Mouse (Mus musculus): Measurements from ENCODE around the gene Minar1. TPM values are rescaled to one million over a fixed set of nuclear protein-coding genes. Genes with fewer than 3 reads are reported as not detected.
A peak's percentile ranks its signal among the peaks of the same experiment; 100 is the strongest.

The Minar1 gene
- 0.06 and 0.19 TPM in 2 replicates for polyA plus RNA-seq (2016; fragmentation: Nextera tagmentation; extraction: Ambion mirVana)

DNA sequence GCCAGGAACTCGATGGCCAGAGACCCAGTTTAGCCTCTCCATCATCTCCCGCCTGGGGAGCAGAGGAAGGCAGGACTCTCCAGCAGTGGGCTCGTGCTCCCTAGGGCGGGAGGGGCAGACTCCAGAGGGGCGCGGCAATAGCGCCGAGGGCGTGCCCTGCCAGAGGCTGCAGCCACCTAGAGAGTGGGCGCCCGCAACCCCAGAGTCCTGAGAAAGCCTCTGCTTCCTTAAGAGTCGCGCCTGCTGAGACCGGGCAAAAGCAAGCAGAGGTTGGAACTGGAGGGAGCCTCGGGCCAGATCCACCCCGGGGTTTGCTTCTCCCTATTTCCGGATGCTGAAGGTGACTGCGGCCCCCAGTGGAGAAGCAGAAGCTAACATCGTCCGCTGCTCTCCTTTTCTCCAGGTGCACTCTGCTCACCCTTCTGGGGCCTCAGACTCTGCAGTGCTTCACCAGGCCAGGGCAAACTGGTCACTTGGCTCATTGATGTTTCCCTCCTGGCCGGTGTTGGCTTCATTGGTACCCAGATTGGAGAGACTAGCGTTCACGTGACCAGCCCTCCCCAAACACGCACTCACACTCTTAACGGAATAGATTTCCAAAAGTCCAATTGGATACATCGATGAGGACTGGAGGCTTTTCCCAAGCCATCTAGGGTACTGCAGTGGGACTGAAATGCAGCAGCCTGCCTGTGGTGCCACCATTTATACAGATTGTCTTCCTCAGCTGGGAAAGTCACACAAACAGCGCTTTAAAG is at the start of gene Minar1:
Gene Minar1 (minus strand): TSS at position 120 of the 755 bp plus-strand sequence.
- H3K27me3 ChIP-seq: peaks cover 47% of the 10 kb centered on the region
- 0% methylated on average over 27 of the region's 27 CpGs for WGBS
- H3K4me2 ChIP-seq (replicated peaks): peak within 1 kb of the TSS; percentile 94
- H3K9ac ChIP-seq: peak within 1 kb of the TSS; percentile 47
- H3K4me3 ChIP-seq: peak within 1 kb of the TSS; percentile 45
- peaks cover 5% of the 10 kb centered on the region; the same call in 1 of the 2 replicates for H3K4me1 ChIP-seq
- H3K36me3 ChIP-seq: no peaks in the 10 kb centered on the region
- H3K9me3 ChIP-seq: no peaks in the 10 kb centered on the region
- H3K27ac ChIP-seq: no peak within 1 kb of the TSS
- ATAC-seq (ENCODE audit: insufficient number of reproducible peaks, insufficient read depth, low FRiP score, low TSS enrichment): peak; percentile 66

DNA sequence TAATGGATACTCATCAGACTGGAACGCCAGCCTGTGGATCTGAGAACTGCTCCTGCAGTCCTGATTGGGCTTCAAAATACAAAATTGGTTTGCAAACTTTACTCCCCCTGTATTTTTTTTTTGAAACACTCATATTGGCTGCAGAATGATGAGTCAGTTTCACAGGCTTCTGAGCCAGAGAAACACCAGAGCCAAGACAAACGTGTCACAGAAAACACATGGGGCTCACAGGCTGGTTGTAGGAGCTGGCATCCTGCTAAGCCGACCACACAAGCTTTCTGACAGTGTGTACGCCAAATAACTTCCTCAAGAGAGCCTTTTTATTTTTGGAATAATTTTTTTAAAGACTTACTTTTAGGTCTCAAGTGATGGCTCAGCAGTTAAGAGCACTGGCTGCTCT is 47.0 kb upstream of the Minar1 start:
- H3K9ac ChIP-seq: no peak overlapping the region
- no peak for ATAC-seq (ENCODE audit: insufficient number of reproducible peaks, insufficient read depth, low FRiP score, low TSS enrichment)

DNA sequence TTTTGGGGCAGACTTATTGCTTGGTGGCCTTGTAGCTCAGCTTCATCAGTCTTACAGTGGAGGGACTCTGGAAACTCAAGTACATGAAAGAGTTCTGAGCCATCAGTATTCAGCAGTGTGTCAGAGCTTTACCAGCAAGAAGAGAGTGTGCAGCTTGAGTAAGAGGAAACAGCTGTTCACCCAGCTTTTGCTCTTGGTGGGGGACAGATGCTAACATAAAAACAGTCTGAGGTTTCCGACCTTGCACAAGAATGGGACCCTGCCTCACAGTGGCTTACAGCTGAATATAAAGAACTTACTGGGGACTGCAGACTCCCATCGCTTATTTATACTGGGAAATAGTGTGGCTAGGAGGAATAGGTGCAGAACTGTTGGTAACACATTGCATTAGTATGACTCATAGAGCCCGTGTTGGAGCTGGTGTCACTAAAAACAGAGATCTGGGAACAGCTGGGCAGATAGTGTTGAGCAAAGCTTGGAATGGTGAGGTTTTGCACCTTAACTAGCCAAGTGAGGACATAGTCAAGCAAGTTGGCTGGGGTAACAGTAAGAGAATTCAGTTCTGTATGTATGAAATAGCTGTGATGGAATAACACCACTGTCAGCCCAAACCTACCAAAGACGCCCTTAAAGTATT is 44.5 kb upstream of the Minar1 start:
- 69% methylated on average over 4 of the region's 4 CpGs for WGBS
- no peaks in the 10 kb centered on the region for H3K36me3 ChIP-seq
- ATAC-seq (ENCODE audit: insufficient number of reproducible peaks, insufficient read depth, low FRiP score, low TSS enrichment): no peak

More for the DNA sequence above, 47.0 kb upstream of the Minar1 start:
- Histone ChIP-seq H3K27ac (no peak overlapping the region), H3K9me3 (no peaks in the 10 kb centered on the region), H3K4me3 (no peak overlapping the region), H3K4me1 (no peaks in the 10 kb centered on the region), H3K4me2 (replicated peaks) (no peak overlapping the region), H3K27me3 (no peaks in the 10 kb centered on the region), H3K36me3 (no peaks in the 10 kb centered on the region)
- 80% methylated on average over 4 of the region's 4 CpGs for WGBS

DNA sequence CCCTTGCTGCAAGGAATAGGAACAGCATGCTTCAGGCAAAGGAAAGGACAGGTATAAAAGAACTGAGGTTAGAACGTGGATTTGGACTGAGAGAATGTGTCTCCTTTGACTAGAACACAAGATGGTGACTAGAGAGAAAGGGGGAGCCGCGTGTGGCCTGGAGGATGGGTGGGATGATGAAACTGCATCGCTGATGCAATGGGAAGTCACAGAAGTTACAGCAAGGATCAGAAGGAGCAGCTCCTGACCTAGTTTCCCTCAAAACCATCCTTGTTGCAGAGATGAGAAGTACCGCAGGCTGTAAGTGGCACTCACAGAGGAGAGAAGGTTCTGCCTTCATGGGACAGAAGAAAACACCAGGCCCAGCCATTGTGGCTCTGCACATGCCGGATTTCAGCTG is 28.0 kb upstream of the Minar1 start:
- Histone ChIP-seq H3K27ac (no peak overlapping the region), H3K4me2 (replicated peaks) (no peak overlapping the region), H3K36me3 (no peaks in the 10 kb centered on the region), H3K4me3 (no peak overlapping the region), H3K4me1 (no peaks in the 10 kb centered on the region), H3K9me3 (no peaks in the 10 kb centered on the region), H3K27me3 (no peaks in the 10 kb centered on the region), H3K9ac (no peak overlapping the region)
- 80% methylated on average over 6 of the region's 6 CpGs for WGBS
- ATAC-seq (ENCODE audit: insufficient number of reproducible peaks, insufficient read depth, low FRiP score, low TSS enrichment): no peak

More for the DNA sequence above, 44.5 kb upstream of the Minar1 start:
- Histone ChIP-seq H3K4me3 (no peak overlapping the region), H3K4me1 (no peaks in the 10 kb centered on the region), H3K9me3 (no peaks in the 10 kb centered on the region), H3K27me3 (no peaks in the 10 kb centered on the region), H3K4me2 (replicated peaks) (no peak overlapping the region), H3K9ac (no peak overlapping the region), H3K27ac (no peak overlapping the region)

DNA sequence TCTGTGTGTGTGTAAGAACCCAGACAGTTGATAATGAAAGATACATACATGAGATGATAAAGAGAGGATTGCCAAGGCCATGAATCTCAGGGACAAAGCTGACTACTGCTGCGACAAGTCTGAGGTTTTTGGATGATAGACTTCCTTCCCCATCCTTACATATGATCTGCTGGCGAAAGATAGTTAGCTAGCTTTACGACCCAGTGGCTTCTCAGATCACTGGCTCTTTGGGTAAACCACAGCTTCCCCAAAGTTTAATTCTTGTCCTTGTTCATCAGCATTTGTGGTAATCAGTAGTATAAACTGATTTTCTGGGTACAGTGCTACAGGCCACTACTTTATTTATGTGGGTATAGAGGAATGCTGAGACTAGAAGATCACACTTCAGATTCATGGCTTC is 14.5 kb upstream of the Minar1 start:
- Histone ChIP-seq H3K4me3 (no peak overlapping the region), H3K36me3 (no peaks in the 10 kb centered on the region), H3K9me3 (no peaks in the 10 kb centered on the region), H3K4me1 (no peaks in the 10 kb centered on the region), H3K27me3 (no peaks in the 10 kb centered on the region), H3K4me2 (replicated peaks) (no peak overlapping the region), H3K9ac (no peak overlapping the region), H3K27ac (no peak overlapping the region)
- no peak for ATAC-seq (ENCODE audit: insufficient number of reproducible peaks, insufficient read depth, low FRiP score, low TSS enrichment)
- 89% methylated on average over 3 of the region's 3 CpGs for WGBS

DNA sequence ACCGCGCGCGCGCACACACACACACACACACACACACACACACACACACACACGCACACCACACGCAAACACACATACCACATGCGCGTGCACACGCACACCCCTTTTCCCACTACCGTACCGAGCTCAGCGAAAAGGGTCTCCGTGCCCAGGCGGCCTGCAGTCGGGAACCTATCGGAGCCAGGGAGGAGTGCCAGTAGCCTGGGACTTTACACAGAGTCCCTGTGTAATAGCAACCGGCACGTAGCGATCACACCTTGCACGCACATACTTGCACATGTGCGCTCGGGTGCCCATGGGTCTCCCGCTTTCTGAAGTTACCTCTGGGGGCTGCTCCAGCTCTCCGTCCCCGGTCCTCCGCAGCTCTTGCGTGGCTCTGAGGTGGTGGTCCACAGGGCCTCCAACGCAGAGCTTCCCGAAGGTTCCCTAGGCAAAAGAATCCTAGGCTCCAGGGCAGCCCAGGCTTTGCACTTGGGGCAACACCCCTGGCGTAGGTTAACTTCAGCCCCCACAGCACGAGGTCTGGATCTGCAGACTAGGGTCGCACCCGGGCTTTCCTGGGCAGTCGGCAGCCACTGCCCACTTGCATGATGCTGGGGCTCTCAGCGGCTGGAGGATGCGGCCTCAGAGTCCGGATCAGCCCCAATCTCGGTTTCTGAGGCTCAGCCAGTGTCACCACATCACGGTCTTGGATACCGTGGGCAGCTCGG is 474 bp downstream of the Minar1 start:
- Histone ChIP-seq H3K4me2 (replicated peaks) (peak overlapping the region; percentile 94), H3K9ac (peak overlapping the region; percentile 47), H3K27ac (no peak overlapping the region), H3K4me1 (peaks cover 5% of the 10 kb centered on the region; the same call in 1 of the 2 replicates), H3K9me3 (no peaks in the 10 kb centered on the region), H3K27me3 (peaks cover 47% of the 10 kb centered on the region), H3K36me3 (no peaks in the 10 kb centered on the region), H3K4me3 (peak overlapping the region; percentile 45)
- WGBS: under 1% methylated on average over 42 of the region's 42 CpGs
- 0 out of 2 replicates have a peak, but pooled peaks have one; percentile 17 for ATAC-seq (ENCODE audit: insufficient number of reproducible peaks, insufficient read depth, low FRiP score, low TSS enrichment)

DNA sequence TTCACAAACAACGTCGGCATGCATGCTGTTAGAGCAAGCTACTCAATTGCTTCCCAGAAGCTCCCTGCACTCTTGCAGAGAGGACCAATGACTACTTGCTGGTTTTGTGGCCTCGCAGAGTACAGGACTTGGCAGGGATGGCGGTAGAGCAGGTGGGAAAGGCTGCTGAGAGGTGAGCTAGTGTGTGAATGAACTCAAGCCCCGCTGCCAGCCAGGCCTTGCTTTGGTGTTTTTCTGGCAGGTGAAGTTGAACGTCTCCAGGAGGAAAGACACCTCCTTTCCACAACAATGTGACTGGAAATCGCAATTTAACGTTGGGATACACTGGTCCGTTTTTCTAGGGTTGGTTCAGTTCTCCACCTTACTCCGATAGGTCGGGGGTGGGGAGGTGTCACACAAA is 1.2 kb downstream of the Minar1 start:
- Histone ChIP-seq H3K4me1 (peaks cover 5% of the 10 kb centered on the region; the same call in 1 of the 2 replicates), H3K9me3 (no peaks in the 10 kb centered on the region), H3K9ac (no peak overlapping the region), H3K4me3 (peak overlapping the region; percentile 45), H3K4me2 (replicated peaks) (peak overlapping the region; percentile 94), H3K27me3 (peaks cover 47% of the 10 kb centered on the region), H3K27ac (no peak overlapping the region), H3K36me3 (no peaks in the 10 kb centered on the region)
- 5% methylated on average over 11 of the region's 11 CpGs for WGBS
- ATAC-seq (ENCODE audit: insufficient number of reproducible peaks, insufficient read depth, low FRiP score, low TSS enrichment): no peak

DNA sequence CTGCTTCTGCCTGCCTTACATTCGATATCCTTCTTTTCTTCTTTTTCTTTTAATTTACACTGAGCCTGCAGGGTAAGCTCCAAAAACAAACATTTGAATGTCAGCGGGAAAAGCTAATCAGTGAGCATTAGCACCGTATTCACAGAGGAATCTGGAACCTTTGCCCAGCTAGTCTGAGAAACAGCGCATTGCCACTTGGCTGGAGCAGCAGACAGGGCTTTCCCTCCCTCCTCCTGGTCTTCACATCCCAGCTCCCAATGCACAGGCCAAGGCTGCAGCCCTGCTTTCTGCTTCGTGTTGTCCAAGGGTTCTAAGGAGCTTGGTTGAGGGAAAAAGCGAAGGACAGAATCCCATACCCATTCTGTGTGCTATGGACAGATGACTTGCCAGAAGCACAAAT is 2.6 kb downstream of the Minar1 start:
- Histone ChIP-seq H3K27ac (no peak overlapping the region), H3K9me3 (no peaks in the 10 kb centered on the region), H3K4me1 (peaks cover 5% of the 10 kb centered on the region; the same call in 1 of the 2 replicates), H3K4me3 (no peak overlapping the region), H3K9ac (no peak overlapping the region), H3K36me3 (no peaks in the 10 kb centered on the region), H3K27me3 (peaks cover 43% of the 10 kb centered on the region), H3K4me2 (replicated peaks) (no peak overlapping the region)
- WGBS: 16% methylated on average over 6 of the region's 6 CpGs
- no peak for ATAC-seq (ENCODE audit: insufficient number of reproducible peaks, insufficient read depth, low FRiP score, low TSS enrichment)

DNA sequence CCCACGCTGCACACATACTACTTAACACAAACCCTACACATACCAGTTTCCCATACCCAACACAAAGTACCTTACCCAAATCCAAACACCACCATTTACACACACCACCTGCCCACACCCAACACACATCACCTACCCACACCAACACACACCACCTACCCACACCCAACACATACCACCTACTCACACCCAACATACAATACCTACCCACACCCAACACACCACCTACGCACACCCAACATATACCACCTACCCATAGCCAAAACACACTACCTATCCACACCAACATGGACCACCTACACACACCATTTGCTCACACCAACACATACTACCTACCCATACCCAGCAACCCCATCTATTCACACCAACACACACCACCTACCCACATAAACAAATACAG is 6.0 kb downstream of the Minar1 start:
- Histone ChIP-seq H3K4me3 (no peak overlapping the region), H3K27me3 (peaks cover 14% of the 10 kb centered on the region), H3K27ac (no peak overlapping the region), H3K4me1 (no peaks in the 10 kb centered on the region), H3K4me2 (replicated peaks) (no peak overlapping the region), H3K9ac (no peak overlapping the region), H3K36me3 (no peaks in the 10 kb centered on the region), H3K9me3 (no peaks in the 10 kb centered on the region)
- 85% methylated on average over 2 of the region's 2 CpGs for WGBS
- ATAC-seq (ENCODE audit: insufficient number of reproducible peaks, insufficient read depth, low FRiP score, low TSS enrichment): 0 out of 2 replicates have a peak, but pooled peaks have one; percentile 53

DNA sequence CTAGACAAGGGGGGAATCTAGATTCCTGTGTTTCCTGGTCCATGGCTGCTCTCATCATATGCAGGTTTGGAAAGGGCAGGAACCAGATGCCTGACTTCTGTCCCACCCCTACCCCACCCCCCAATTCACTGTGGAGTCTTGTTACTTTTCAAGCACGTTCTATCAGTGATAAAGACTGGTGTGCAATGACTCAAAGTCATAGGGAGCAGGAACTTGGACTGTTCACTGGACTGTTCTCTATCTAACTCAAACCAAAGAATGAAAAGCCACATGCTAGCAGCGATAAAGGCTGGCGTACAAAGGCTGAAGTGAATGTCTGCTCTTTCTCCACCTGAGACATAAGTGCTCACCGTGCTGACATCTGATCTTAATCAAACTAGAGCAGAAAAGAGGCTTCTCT is 12.3 kb downstream of the Minar1 start:
- H3K9ac ChIP-seq: no peak overlapping the region
- no peak overlapping the region for H3K27ac ChIP-seq
- no peaks in the 10 kb centered on the region for H3K27me3 ChIP-seq
- H3K4me1 ChIP-seq: no peaks in the 10 kb centered on the region; the same call in 1 of the 2 replicates
- no peak overlapping the region for H3K4me2 ChIP-seq (replicated peaks)
- H3K4me3 ChIP-seq: no peak overlapping the region
- H3K36me3 ChIP-seq: no peaks in the 10 kb centered on the region
- no peak for ATAC-seq (ENCODE audit: insufficient number of reproducible peaks, insufficient read depth, low FRiP score, low TSS enrichment)
- H3K9me3 ChIP-seq: no peaks in the 10 kb centered on the region
- whole genome bisulfite sequencing: 31% methylated on average over 4 of the region's 4 CpGs

DNA sequence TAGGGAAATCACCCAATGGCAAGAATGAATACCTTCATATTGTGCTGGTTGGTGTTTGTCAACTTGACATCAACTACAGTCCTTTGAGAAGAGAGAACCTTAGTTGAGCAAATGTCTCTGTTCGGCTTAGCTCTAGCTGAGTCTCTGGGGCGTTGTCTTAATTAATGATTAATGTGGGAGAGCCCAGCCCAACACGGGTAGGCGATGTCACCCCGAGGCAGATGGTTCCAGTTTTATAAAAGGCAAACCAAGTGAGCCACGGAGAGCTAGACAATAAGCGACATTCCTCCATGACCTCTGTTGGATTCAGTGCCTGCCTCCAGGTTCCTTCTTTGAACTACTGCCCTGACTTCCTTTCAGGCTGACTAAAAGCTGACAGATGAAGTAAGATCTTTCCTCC is 15.6 kb downstream of the Minar1 start:
- no peak for ATAC-seq (ENCODE audit: insufficient number of reproducible peaks, insufficient read depth, low FRiP score, low TSS enrichment)
- H3K4me2 ChIP-seq (replicated peaks): no peak overlapping the region
- 81% methylated on average over 7 of the region's 7 CpGs for WGBS
- H3K4me3 ChIP-seq: no peak overlapping the region
- no peaks in the 10 kb centered on the region for H3K36me3 ChIP-seq
- no peaks in the 10 kb centered on the region for H3K9me3 ChIP-seq
- no peaks in the 10 kb centered on the region; the same call in 1 of the 2 replicates for H3K4me1 ChIP-seq
- no peak overlapping the region for H3K9ac ChIP-seq
- no peaks in the 10 kb centered on the region for H3K27me3 ChIP-seq
- H3K27ac ChIP-seq: no peak overlapping the region
